Mouse (Mus musculus): ENCODE results near the gene Nt5c2. TPM values are rescaled to one million over a fixed set of nuclear protein-coding genes. Genes with fewer than 3 reads are reported as not detected.

Gene Nt5c2
- total RNA-seq, 4 experiments from 2014 or later, result 72.5 to 101 (median 83.1) TPM

GRCm38 (mm10) chr19:46848381-46849268 is 166.3 kb downstream of the Nt5c2 start:
- no peak for DNase-seq (ENCODE audit: low spot score in 2 of 2)

GRCm38 (mm10) chr19:46846459-46846858 is 168.5 kb downstream of the Nt5c2 start:
- DNase-seq (ENCODE audit: low spot score in 2 of 2), result no peak

GRCm38 (mm10) chr19:46846056-46846455 is 168.9 kb downstream of the Nt5c2 start:
- DNase-seq (ENCODE audit: low spot score in 2 of 2), result no peak

GRCm38 (mm10) chr19:46843030-46843429 is 171.9 kb downstream of the Nt5c2 start:
- DNase-seq (ENCODE audit: low spot score in 2 of 2), result no peak

- DNase-seq (ENCODE audit: low spot score in 2 of 2), result no peak
Measured at GRCm38 (mm10) chr19:46841016-46841415, 173.9 kb downstream of the Nt5c2 start.

- DNase-seq (ENCODE audit: low spot score in 2 of 2), result no peak
Measured at GRCm38 (mm10) chr19:46837290-46838079, 177.5 kb downstream of the Nt5c2 start.

GRCm38 (mm10) chr19:46836085-46836484 is 178.9 kb downstream of the Nt5c2 start:
- no peak for DNase-seq (ENCODE audit: low spot score in 2 of 2)

- DNase-seq (ENCODE audit: low spot score in 2 of 2), result no peak
Measured at GRCm38 (mm10) chr19:46835339-46835738, 179.6 kb downstream of the Nt5c2 start.

GRCm38 (mm10) chr19:46834301-46834700 is 180.7 kb downstream of the Nt5c2 start:
- no peak for DNase-seq (ENCODE audit: low spot score in 2 of 2)

Other genes starting within 250 kb of the Nt5c2 start
- gene Ina, start 455 bp downstream of the Nt5c2 start, total RNA-seq (2022), result 100 to 1,000 TPM; 144 to 177 (median 163) TPM
- 10 to 100 TPM; 17.7 to 27.8 (median 21.1) TPM for gene Pcgf6, start 35.8 kb upstream of the Nt5c2 start, total RNA-seq (2022)
- gene Taf5, start 52.6 kb upstream of the Nt5c2 start, total RNA-seq (2022), result 1 to 10 TPM; 5.4 to 6.1 (median 5.7) TPM
- gene Usmg5, start 75.5 kb upstream of the Nt5c2 start, total RNA-seq (2022), result 100 to 1,000 TPM; 802 to 951 (median 835) TPM
- 10 to 100 TPM; 17.0 to 19.7 (median 18.8) TPM for gene Pdcd11, start 75.6 kb upstream of the Nt5c2 start, total RNA-seq (2022)
- gene Calhm2, start 123.1 kb upstream of the Nt5c2 start, total RNA-seq (2022), result 1 to 10 TPM; 4.5 to 7.5 (median 6.3) TPM
- not detected for gene Calhm1, start 129.1 kb upstream of the Nt5c2 start, total RNA-seq (2022)
- gene Calhm3, start 142.6 kb upstream of the Nt5c2 start, total RNA-seq (2022), result not detected
- gene Neurl1a, start 163.7 kb upstream of the Nt5c2 start, total RNA-seq (2022), result 100 to 1,000 TPM; 144 to 170 (median 155) TPM